Mouse (Mus musculus): ENCODE results near the gene Tsc22d2.

The Tsc22d2 gene

GRCm38 (mm10) chr3:58414234-58414938, at the start of gene Tsc22d2:
Gene Tsc22d2 (plus strand): TSS chr3:58414715.
- DNase-seq (ENCODE audit: extremely low read depth, insufficient read length, low spot score), result peak; percentile 96

- DNase-seq (ENCODE audit: extremely low read depth, insufficient read length, low spot score), result no peak
Observed at GRCm38 (mm10) chr3:58366756-58367155, 47.8 kb upstream of the Tsc22d2 start.

GRCm38 (mm10) chr3:58370811-58371210, 43.7 kb upstream of the Tsc22d2 start:
- DNase-seq (ENCODE audit: extremely low read depth, insufficient read length, low spot score), result peak; percentile 22

DNA sequence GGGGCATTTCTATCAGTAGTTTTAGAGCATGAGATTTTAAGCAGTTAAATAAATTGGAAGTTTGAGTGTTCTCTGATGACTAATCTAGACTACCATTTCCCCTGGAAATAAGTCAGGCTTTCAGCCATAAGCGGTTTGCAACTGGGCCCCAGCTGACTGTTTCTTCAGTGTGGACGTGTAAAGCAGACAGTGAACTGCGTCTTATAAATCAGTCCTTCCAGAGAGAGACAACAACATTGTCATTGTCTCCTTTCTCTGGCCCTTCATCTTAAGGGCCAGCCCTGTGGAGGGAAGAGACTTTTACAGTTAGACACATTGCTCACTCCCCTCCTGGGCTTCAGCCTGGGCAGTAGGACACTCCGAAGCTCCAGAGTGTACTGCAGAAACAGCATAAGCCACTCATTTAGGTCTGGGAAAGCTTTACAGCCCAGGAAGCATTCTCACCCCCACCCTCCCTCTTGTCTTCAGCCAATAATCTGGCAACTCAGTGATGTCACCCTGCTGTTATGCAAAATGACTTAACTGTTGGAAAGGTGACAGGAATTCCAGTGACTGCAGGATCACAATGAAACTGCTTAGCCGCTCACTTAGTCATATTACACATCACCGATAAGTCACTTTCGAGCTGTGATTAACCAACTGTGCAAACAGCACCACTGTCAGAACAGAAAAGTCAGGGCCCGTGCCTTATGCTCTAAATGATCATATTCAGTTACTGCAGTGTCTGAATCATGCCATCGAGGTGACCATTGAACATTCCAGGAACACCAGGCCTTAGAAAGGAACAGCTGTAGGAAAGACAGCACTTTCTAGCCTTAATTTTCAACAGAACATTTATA, 42.2 kb upstream of the Tsc22d2 start:
- peak; percentile 86 for DNase-seq (ENCODE audit: extremely low read depth, insufficient read length, low spot score)

DNA sequence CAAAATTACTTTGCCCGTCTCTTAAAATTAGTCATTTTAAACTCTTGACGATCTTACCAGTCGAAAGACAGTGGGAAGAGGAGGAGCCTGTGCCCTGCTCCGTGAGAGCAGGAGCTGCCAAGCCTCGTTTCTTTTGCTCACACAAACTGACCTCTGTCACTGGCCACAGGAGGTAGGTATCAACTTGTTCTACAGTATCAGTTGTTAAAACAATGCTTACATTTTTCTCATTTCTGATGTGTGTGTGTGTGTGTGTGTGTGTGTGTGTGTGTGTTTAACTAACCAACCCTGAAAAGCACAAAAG, 41.7 kb upstream of the Tsc22d2 start:
- no peak for DNase-seq (ENCODE audit: extremely low read depth, insufficient read length, low spot score)

DNA sequence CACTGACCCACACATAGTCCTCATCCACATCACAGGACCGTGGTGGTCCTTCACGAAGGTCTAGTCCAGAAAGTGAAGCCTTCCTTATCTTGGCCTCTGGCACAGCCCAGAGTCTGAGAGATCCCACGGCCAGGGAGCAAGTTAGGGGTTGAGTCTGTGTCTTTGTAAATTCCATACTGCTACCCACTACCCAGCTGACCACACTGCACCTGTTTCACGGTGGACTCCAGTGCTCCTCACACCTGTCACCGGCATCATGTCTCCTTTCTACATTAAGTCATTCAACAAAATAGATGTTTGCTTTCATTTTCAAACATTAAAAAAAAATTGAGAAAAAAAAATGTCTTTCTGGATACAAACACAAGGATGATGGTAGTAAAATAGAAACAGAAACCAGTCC, 40.2 kb upstream of the Tsc22d2 start:
- no peak for DNase-seq (ENCODE audit: extremely low read depth, insufficient read length, low spot score)

DNA sequence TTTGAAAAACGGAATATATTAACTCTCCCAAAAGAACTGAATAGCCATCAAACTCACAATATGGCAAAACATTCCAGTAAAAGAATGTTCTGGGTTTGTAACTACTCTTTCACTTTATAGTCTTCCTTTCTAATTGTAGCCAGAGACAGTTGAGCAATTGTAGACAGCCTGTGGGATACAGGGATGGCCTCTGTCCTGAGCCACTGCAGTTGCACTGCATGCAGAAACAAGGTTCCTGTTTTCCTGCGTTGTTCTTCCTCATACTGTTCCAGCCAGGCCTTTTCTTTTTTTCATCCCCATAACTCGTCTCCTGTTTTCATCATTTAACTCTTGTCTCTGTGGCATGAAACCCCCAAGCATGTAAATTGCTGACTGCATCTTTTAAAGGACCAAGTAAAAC, 37.8 kb upstream of the Tsc22d2 start:
- DNase-seq (ENCODE audit: extremely low read depth, insufficient read length, low spot score), result no peak

DNA sequence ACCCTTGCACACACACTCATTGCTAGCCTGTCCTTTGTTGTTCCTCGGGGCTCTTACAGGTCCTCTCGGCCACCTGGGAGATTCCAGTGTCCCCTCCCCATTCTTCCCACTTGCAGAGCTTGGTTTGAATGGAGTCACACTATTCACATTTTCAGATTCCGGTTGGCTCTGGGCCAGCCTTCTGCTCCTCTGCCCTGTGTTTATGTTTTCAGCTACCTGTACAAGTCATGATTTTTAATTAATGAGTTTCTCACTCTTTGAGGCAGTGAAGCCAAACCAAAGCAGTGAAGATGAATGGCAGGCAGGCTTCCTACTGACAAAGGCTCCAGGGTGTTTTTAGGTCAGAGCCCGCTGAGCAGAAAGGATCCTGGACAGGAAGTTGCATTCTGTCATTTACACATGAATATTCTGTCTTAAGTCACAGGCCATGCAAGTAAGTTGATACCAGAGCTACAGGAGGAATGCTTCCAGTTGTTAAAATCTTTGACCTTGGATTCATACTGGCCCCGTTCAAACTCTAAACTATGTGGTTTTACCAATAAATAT, 36.9 kb upstream of the Tsc22d2 start:
- DNase-seq (ENCODE audit: extremely low read depth, insufficient read length, low spot score), result no peak

DNA sequence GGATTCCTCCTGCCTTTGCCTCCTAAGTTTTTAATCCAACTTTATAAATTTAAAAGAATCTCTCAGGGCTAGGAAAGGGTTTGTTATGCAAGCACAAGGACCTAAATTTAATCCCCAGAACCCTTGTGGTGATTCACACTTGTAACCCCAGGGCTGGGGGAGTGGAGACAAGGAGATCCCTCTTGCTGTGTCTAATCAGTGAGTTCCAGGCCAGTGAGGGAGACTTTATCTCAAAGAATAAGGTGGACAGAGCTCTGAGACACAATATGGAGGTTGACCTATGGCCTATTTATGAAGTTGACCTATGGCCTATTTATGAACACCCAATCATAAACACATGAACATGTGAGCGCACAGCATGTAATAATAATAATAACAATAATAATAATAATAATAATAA, 31.8 kb upstream of the Tsc22d2 start:
- no peak for DNase-seq (ENCODE audit: extremely low read depth, insufficient read length, low spot score)

DNA sequence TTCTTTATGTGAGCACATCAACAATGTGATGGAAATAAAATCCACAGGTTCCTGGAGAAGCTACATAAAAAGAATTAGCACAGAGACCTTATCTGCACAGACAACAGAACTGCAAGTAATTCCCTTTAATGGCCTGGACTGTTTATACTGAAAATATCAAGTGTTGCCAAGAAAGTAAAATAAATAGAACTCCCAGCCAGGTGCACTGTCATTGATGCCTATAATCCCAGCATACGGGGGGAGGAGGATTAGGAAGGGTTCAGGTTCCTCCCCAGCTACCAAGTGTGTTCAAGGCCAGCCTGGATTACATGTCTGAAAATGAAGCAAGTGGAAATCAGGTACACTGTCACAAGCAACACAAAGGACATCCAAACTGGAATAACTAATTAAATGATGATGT, 29.5 kb upstream of the Tsc22d2 start:
- DNase-seq (ENCODE audit: extremely low read depth, insufficient read length, low spot score), result no peak

DNA sequence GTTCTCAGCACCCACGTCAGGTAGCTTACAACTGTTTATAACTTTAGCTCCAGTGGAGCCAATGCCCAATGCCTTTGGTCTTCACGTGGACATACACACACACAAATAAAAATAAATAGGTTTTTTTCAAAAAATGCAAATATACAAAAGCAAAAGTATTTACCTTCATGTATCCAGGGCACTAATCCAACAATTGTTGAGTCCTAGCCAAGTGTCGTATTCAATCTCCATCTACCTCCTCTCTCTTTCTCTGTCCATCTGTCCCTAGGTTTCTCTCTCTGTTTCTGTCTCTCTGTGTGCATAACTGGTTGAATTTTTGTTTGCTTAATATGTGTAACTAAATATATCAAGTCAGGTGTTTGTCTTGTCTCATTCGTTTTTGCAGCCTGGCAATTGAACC, 25.8 kb upstream of the Tsc22d2 start:
- DNase-seq (ENCODE audit: extremely low read depth, insufficient read length, low spot score), result no peak

DNA sequence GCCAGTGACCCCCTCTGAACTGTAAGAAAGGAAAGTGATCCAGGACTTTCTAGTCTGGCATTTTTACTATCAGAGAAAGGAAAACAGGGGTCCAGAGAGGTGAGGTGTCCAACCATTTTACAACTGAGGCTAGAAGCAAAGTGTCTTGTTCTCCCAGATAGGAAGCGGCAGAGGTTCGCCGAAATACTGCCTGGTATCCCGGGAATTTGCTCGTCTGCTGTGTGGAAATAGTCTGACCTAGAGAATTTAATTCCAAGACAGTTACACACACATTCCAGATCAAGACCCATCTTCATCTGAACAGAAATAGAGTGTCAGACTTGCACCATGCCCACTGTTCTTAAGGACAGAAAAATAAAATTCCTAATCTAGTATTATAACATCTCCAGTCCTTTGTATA, 16.0 kb upstream of the Tsc22d2 start:
- DNase-seq (ENCODE audit: extremely low read depth, insufficient read length, low spot score), result no peak

DNA sequence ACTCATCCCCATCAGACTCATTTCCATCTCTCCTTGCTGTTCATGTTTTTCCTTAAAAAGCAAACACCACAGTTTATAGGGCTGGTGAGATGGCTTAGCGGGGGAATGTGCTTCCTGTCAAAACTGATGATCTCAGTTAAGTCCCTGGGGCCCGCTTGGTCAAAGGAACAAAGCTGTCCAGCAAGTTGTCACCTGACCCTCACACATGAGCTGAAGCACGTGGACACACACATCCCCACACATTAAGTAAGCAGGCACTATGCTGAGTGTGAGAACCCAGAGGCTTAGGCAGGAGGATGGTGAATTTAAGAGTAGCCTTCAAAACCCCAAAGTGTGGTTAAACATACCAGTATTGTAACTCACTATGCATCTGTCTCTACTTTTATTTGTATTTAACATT, 14.6 kb upstream of the Tsc22d2 start:
- no peak for DNase-seq (ENCODE audit: extremely low read depth, insufficient read length, low spot score)

DNA sequence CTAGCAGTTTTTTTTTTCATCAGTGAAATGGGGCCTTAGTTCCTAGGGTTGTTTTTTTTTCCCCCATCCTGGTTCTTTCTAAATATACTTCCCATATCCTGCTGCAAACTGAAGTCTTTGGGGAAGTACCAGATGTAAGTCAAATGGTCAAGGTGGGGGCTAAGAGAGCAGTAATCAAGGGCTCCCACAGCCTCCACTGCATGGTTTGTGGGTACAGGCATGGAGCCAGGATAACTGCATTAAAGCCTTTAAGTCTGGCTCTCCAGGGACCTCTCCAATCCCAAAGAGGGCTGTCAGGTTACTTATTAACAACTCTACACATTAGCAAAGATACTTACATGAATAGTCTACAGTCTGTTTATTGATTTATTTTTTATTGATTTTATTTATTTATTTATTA, 2.8 kb upstream of the Tsc22d2 start:
- no peak for DNase-seq (ENCODE audit: extremely low read depth, insufficient read length, low spot score)

GRCm38 (mm10) chr3:58413671-58414070, 844 bp upstream of the Tsc22d2 start:
- peak; percentile 33 for DNase-seq (ENCODE audit: extremely low read depth, insufficient read length, low spot score)

GRCm38 (mm10) chr3:58414986-58415883, 720 bp downstream of the Tsc22d2 start:
- peak; percentile 83 for DNase-seq (ENCODE audit: extremely low read depth, insufficient read length, low spot score)

DNA sequence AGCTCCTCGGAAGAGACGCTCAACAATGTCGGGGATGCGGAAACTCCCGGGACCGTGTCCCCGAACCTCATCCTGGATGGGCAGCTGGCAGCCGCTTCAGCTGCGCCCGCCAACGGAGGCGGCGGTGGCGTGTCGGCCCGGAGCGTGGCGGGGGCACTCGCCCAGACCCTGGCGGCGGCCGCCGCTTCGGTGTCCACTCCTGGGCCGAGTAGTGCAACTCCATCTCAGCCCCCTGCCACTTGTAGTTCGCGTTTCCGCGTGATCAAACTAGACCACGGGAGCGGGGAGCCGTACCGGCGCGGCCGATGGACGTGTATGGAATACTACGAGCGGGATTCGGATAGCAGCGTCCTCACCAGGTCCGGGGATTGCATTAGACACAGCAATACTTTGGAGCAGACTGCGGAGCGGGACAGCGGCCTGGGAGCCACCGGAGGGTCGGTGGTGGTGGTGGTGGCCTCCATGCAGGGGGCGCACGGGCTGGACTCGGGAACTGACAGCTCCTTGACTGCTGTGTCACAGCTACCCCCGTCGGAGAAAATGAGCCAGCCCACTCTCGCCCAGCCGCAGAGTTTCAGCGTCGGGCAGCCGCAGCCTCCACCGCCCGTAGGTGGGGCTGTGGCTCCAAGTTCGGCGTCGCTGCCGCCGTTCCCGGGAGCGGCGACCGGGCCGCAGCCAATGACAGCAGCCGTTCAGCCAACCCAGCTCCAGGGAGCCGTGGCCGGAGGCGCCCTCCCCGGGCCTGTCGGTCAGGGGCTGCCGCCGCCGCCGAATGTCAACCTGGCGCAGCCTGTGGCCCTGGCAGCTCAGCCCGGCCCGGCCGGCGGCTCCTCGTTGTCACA, 1.6 kb downstream of the Tsc22d2 start:
- peak; percentile 84 for DNase-seq (ENCODE audit: extremely low read depth, insufficient read length, low spot score)

GRCm38 (mm10) chr3:58416726-58417437, 2.4 kb downstream of the Tsc22d2 start:
- peak; percentile 81 for DNase-seq (ENCODE audit: extremely low read depth, insufficient read length, low spot score)

Data from 3134 (cell line).